In genomic region chr8:95885271-95885841, GRCm38 (mm10) we compare ENCODE assay signal across 17 mouse cellular contexts. TPM values are rescaled to one million over a fixed set of nuclear protein-coding genes. Genes with fewer than 3 reads are reported as not detected.
A peak's percentile ranks its signal among the peaks of the same experiment; 100 is the strongest.
DNase-seq lines count a peak whose midpoint lies in the region; ATAC-seq and TF ChIP-seq lines count a peak whose summit lies in the region.
"Had no signal": no experiment of that assay in that cellular context is flagged by ENCODE, and none has a peak within 500 bp of the region (broad histone marks: within the 10 kb centered on the region; RNA-seq: fewer than 3 reads in every experiment).

No protein-coding gene starts in this region.

- peaks cover 5% of the 10 kb centered on the region; the same call in 1 of the 2 replicates for H3K36me3 ChIP-seq in heart, adult 2 months (ENCODE audit: control insufficient read depth, insufficient read depth, low read length)
- H3K36me3 ChIP-seq in neural tube, embryonic 15.5 days, result no peaks in the 10 kb centered on the region
- H3K36me3 ChIP-seq in liver, embryonic 14.5 days (replicated peaks; ENCODE audit: control insufficient read depth, insufficient read depth, low read depth), result no peaks in the 10 kb centered on the region
- H3K36me3 ChIP-seq: forebrain, embryonic 12.5 days; limb, embryonic 13.5 days had no signal

- H3K4me1 ChIP-seq in heart, adult 2 months (ENCODE audit: control insufficient read depth, insufficient read depth, low read length), result no peaks in the 10 kb centered on the region; the same call in 1 of the 2 replicates
- peaks cover 21% of the 10 kb centered on the region for H3K4me1 ChIP-seq in neural tube, embryonic 15.5 days
- H3K4me1 ChIP-seq in liver, embryonic 14.5 days (replicated peaks; ENCODE audit: control insufficient read depth in 2 of 2, insufficient read depth in 2 of 2, low read length in 1 of 2), result peaks cover 0 to 14% of the 10 kb centered on the region in 2 experiments; a peak in 3 of 4 replicates

- no peak overlapping the region for H3K4me3 ChIP-seq in heart, adult 2 months
- H3K4me3 ChIP-seq in neural tube, embryonic 15.5 days (replicated peaks), result no peak overlapping the region
- H3K4me3 ChIP-seq in liver, embryonic 14.5 days (ENCODE audit: insufficient read depth in 1 of 2, low read depth in 2 of 2, low read length in 2 of 2), result no peak overlapping the region
- H3K4me3 ChIP-seq: forebrain, embryonic 12.5 days; limb, embryonic 13.5 days; megakaryocyte, embryonic 14.5 days had no signal

- no peak overlapping the region for H3K9ac ChIP-seq in heart, adult 2 months (ENCODE audit: low read depth, low read length)
- no peak overlapping the region for H3K9ac ChIP-seq in neural tube, embryonic 15.5 days (replicated peaks)
- no peak overlapping the region for H3K9ac ChIP-seq in liver, embryonic 14.5 days (replicated peaks)
- H3K9ac ChIP-seq: forebrain, embryonic 12.5 days; limb, embryonic 13.5 days had no signal

- 60% methylated on average over 5 of the region's 5 CpGs for WGBS in heart, adult 2 months
- WGBS in neural tube, embryonic 15.5 days, result 79% methylated on average over 5 of the region's 5 CpGs
- 60% methylated on average over 5 of the region's 5 CpGs for WGBS in liver, embryonic 14.5 days (ENCODE audit: insufficient replicate concordance)

- no peak for ATAC-seq in neural tube, embryonic 15.5 days (ENCODE audit: low FRiP score)
- ATAC-seq in liver, embryonic 14.5 days (ENCODE audit: insufficient read depth), result no peak
- ATAC-seq: CD4-positive, CD25-positive, alpha-beta regulatory T cell, adult 4 months had no signal

- peak overlapping the region; percentile 94 for H3K27ac ChIP-seq in heart, adult 2 months
- H3K27ac ChIP-seq in neural tube, embryonic 15.5 days (replicated peaks), result no peak overlapping the region
- H3K27ac ChIP-seq in liver, embryonic 14.5 days, result peak overlapping the region; percentile 16; the same call in 1 of the 2 replicates
- H3K27ac ChIP-seq: forebrain, embryonic 12.5 days; limb, embryonic 13.5 days had no signal

- no peak for TF ChIP-seq EP300 in heart, adult 2 months (IDR thresholded peaks at IDR 0.05; ENCODE audit: insufficient read depth, low read depth, low read length)
- TF ChIP-seq EP300 in liver, embryonic 14.5 days (IDR thresholded peaks at IDR 0.05; ENCODE audit: low read depth), result no peak

- TF ChIP-seq POLR2A in heart, adult 2 months (IDR thresholded peaks at IDR 0.05; ENCODE audit: insufficient read depth, low read depth, low read length), result no peak

- peaks cover 2% of the 10 kb centered on the region; the same call in 1 of the 2 replicates for H3K79me2 ChIP-seq in heart, adult 2 months (replicated peaks; ENCODE audit: control insufficient read depth, insufficient read depth, low read length)

- H3K4me2 ChIP-seq in neural tube, embryonic 15.5 days, result 0 out of 2 replicates have a peak overlapping the region, but pooled peaks have one; percentile 4
- peak overlapping the region; percentile 98 for H3K4me2 ChIP-seq in liver, embryonic 14.5 days (ENCODE audit: low read depth)
- H3K4me2 ChIP-seq: forebrain, embryonic 12.5 days; limb, embryonic 13.5 days had no signal

- H3K27me3 ChIP-seq in heart, adult 2 months (ENCODE audit: control insufficient read depth, insufficient read depth, low read length), result no peaks in the 10 kb centered on the region
- no peaks in the 10 kb centered on the region for H3K27me3 ChIP-seq in neural tube, embryonic 15.5 days (replicated peaks)
- no peaks in the 10 kb centered on the region for H3K27me3 ChIP-seq in liver, embryonic 14.5 days (ENCODE audit: control insufficient read depth, insufficient read depth, low read length)
- H3K27me3 ChIP-seq: forebrain, embryonic 12.5 days; limb, embryonic 13.5 days; megakaryocyte, embryonic 14.5 days had no signal

- no peaks in the 10 kb centered on the region for H3K9me3 ChIP-seq in neural tube, embryonic 15.5 days (replicated peaks)
- no peaks in the 10 kb centered on the region for H3K9me3 ChIP-seq in liver, embryonic 14.5 days (ENCODE audit: control insufficient read depth, low read length)
- H3K9me3 ChIP-seq: forebrain, embryonic 12.5 days; limb, embryonic 13.5 days; megakaryocyte, embryonic 14.5 days had no signal

- intact Hi-C loops in heart, adult 2 months (cut with DNase I), result no loop called here
- intact Hi-C loops in heart, postnatal 10 days (cut with DNase I), result loop anchor here (5.0 kb wide), 1 partner anchor 33 kb away; the partner anchor contains the start of gene Slc38a7

- DNase-seq in heart, adult 2 months, result no peak
- DNase-seq in heart, postnatal 10 days, result no peak
- DNase-seq in neural tube, embryonic 10.5 days (ENCODE audit: extremely low spot score, low spot score), result no peak
- no peak for DNase-seq in liver, embryonic 14.5 days (ENCODE audit: low read depth in 3 of 3, low spot score in 3 of 3)
- DNase-seq in adrenal gland, postnatal 14 days, result no peak
- DNase-seq in thymus, adult 18-20 months, result no peak
- DNase-seq: adrenal gland, adult 8-10 months; cerebellum, adult 8-10 months; gastrocnemius, postnatal 14 days; heart, postnatal 4 days; lung, postnatal 10 days; thymus, postnatal 36 days had no signal

- no peak for TF ChIP-seq CTCF in heart, adult 2 months (IDR thresholded peaks at IDR 0.05)
- no peak for TF ChIP-seq CTCF in liver, embryonic 14.5 days (IDR thresholded peaks at IDR 0.05; ENCODE audit: low read depth)

RNA-seq across cellular contexts. Expression of gene Got2, which starts 3.0 kb away (rescaled TPM):
- 100 to 1,000 TPM; 663 to 774 TPM for total RNA-seq in heart, adult 2 months (2021)
- polyA plus RNA-seq in heart, adult 2 months (2012; rRNA removed), result 732 and 838 TPM in 2 replicates
- 100 to 1,000 TPM; 638 to 661 TPM for total RNA-seq in heart, postnatal 10 days (2021)
- polyA plus RNA-seq in neural tube, embryonic 15.5 days (2015; fragmentation: Nextera tagmentation; extraction: Ambion mirVana), result 235 and 242 TPM in 2 replicates
- 91.7 and 107 TPM in 2 replicates for polyA plus RNA-seq in liver, embryonic 14.5 days (2012; rRNA removed)
- polyA plus RNA-seq in liver, embryonic 14.5 days (2014; fragmentation: Nextera tagmentation; extraction: Ambion mirVana), result 69.8 and 79.3 TPM in 2 replicates
- 99.6 and 129 TPM in 2 replicates for total RNA-seq in adrenal gland, postnatal 14 days (2021)

RNA-seq across cellular contexts. Expression of gene Slc38a7, which starts 32.0 kb away (rescaled TPM):
- 10 to 100 TPM; 10.6 to 10.8 TPM for total RNA-seq in heart, adult 2 months (2021)
- polyA plus RNA-seq in heart, adult 2 months (2012; rRNA removed), result 17.0 and 19.3 TPM in 2 replicates
- 10 to 100 TPM in 1 of 2 experiments, 1 to 10 TPM in 1; 9.9 to 11.5 TPM for total RNA-seq in heart, postnatal 10 days (2021)
- polyA plus RNA-seq in neural tube, embryonic 15.5 days (2015; fragmentation: Nextera tagmentation; extraction: Ambion mirVana), result 21.2 and 23.0 TPM in 2 replicates
- 5.5 and 5.6 TPM in 2 replicates for polyA plus RNA-seq in liver, embryonic 14.5 days (2012; rRNA removed)
- polyA plus RNA-seq in liver, embryonic 14.5 days (2014; fragmentation: Nextera tagmentation; extraction: Ambion mirVana), result 6.7 and 7.5 TPM in 2 replicates
- total RNA-seq in adrenal gland, postnatal 14 days (2021), result 13.3 and 13.6 TPM in 2 replicates
